Mouse (Mus musculus): ENCODE results near the gene Adssl1.

Gene Adssl1

GRCm38 (mm10) chr12:112619686-112620353 is at the start of gene Adssl1:
TSS of gene Adssl1 (plus strand) at chr12:112620045.
- DNase-seq = peak; percentile 66

DNA sequence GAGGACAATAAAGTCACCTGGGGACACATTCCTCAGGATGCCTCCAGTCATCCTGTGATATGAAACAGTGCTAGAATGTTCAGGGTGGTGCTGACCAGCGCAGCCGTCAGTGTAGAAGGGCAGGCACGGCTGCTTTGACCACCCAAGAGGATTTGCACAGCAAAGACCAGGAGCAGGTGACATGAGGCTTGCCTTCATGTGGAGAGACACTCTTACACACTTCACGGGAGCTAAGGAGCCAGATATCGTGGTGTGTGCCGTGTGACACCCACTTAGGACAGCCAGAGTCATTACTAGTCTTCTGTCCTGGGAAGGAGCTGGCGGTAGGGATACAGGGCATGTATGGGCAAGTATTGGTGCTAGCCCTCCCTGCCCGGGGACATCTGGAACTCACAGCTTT is 49.7 kb upstream of the Adssl1 start:
- DNase-seq = no peak

DNA sequence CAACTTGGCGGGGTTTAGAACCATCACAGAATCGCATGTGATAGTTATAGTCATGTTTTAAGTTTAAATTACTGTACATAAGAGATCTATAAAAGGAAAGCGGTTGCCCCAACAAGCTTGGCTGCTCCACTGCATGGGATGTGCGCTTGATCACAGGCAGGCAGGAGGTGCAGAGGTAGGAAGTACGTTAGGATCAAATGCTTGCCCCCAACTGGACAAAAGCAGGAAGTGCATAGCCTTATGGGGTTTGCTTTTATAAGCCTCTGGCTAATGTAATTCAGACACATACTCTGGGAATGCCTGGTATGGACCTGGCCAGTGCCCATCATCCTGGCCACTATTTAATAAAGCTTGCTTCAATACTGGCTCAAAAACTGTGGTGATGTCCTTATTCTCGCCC is 48.8 kb upstream of the Adssl1 start:
- no peak for DNase-seq

DNA sequence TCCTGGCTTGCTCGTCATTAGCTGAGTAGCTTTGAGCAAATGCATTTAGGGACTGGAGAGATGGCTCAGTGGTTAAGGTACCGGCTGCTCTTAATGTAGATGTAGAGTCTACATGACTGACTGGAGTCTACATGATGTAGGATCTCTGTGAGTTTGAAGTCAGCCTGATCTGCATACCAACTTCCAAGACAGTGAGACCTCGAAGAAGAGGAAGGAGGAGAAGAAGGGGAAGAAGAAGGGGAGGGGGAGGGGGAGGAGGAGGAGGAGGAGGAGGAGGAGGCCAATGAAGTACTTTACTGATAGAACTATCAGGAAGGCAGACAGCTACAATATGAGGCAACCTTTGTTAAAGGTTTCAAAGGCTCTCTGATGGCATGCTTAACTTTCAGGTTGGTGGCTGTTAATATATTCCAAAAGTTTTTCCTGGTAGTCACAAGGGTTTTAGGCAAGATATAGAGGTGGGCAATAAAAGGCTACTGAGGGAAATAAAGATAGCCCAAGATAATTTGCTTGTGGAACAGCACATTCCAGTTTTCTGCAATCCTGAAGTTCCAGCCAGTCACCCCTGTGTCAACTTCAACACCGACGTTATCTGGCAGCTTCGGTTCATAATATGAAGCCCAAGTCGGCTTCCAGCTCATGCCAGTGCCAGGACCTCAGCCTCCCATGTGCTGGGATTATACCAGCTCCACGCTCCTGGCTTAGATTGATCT is 44.4 kb upstream of the Adssl1 start:
- no peak for DNase-seq

DNA sequence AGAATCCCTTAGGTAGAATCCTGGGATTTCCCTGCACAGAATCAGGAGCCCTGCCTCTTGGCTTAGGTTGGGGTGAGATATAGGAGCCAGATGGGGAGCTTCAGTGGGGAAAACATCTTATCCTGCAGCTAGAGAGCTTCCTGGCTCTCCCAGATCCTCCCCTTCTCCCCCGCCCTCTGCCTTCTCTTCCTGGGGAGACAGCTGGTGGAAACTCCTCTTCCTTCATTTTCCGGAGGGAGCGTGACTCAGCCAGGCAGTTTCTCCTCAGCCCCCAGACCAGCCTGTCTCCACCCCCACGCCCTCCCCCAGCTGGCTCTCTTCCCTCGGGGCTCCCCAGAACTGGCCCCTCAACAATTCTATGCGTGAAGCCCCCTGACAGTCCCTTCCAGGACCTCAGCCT is 43.5 kb upstream of the Adssl1 start:
- DNase-seq = no peak

DNA sequence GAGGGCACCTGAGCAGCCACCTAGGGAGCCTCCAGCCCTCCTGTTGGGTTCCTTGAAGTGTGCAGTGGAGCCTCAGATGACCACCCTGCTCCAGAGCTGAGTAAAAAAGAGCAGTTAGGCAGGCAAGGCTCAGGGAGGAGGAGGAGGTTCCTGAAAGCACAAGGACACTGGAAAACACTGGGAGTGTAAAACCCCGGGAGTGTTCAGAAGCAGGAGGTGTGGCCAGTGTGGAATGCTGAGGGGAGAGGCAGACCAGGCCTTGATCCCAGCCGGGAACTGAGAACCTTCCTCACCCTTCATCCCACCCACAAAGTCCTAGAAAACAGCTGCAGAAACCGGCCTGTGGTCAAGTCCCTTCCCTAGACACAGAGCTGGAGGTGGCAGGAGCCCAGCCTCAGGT is 43.1 kb upstream of the Adssl1 start:
- no peak for DNase-seq

GRCm38 (mm10) chr12:112578296-112579090 is 41.4 kb upstream of the Adssl1 start:
- DNase-seq = no peak

- DNase-seq = no peak
Observed at GRCm38 (mm10) chr12:112579430-112579829, 40.4 kb upstream of the Adssl1 start.

DNA sequence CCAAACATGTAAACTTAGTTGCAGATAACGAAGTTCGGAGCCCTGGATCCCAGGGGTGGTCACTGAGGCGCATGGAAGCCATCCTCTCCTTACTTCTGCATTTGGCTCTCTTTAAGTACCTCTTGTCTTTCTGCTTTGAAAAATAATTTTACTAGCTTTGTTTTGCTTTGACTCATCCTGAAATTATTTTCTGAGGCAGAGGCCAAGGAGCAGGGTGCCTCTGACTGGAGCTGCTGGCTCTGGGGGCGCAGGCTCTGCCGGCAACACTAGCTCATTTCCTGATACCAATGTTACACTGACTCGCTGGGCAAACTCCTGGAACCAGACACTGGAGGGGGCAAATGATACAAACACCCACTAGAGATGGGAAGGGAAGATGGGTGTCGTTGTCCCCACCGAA is 39.9 kb upstream of the Adssl1 start:
- DNase-seq = no peak

GRCm38 (mm10) chr12:112581113-112581512 is 38.7 kb upstream of the Adssl1 start:
- DNase-seq = no peak

GRCm38 (mm10) chr12:112584954-112585353 is 34.9 kb upstream of the Adssl1 start:
- no peak for DNase-seq

- no peak for DNase-seq
Observed at GRCm38 (mm10) chr12:112585924-112586538, 33.8 kb upstream of the Adssl1 start.

DNA sequence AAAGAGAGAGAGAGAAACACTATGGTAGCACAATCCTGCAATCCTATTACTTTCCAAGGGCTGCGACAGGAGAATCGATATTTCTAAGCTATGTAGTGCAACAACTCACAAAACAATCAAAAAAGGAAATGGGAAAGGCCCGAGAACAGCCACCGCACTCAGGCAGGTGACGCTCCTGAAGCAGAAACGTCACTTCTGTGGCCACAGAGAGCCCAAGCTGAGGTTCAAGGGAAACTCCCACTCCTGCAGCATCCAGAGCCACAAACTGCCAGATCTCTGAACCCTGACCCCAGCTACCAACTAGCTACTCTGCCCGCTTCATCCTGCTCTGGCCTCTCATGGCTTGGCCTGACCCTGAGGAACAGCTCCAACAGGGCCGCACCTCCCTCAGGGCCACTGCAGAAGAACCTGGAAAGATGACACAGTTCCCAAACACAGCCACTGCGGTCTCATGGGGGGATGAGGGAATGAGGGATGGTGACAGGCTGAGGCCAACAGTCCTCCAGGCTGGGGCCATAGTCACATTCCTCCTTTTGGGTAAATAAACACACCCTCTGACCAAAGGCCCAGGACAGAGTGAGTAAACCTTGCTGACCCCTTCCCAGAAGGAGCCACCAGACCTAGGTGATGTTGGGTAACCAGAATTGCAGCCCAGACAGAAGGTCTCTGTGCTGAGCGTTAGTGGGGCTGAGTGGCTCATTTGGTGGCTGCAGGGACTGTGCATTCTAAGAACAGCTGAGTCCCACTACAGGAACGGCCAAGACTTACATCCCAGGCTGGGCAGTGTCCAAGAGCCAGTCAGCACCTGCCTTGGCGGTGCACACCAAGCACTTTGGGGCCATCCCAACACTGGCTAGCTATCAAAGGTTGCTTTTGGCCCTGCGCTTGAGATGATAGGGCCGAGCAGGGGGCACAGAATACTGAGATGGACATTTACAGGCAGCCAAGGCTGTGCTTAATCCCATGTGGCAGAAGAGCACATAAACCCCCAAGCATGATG is 32.4 kb upstream of the Adssl1 start:
- peak; percentile 68 for DNase-seq

- DNase-seq = peak; percentile 65
Observed at GRCm38 (mm10) chr12:112588426-112589256, 31.2 kb upstream of the Adssl1 start, which contains the start of gene Inf2. TSS of gene Inf2 (plus strand) at chr12:112588784.

DNA sequence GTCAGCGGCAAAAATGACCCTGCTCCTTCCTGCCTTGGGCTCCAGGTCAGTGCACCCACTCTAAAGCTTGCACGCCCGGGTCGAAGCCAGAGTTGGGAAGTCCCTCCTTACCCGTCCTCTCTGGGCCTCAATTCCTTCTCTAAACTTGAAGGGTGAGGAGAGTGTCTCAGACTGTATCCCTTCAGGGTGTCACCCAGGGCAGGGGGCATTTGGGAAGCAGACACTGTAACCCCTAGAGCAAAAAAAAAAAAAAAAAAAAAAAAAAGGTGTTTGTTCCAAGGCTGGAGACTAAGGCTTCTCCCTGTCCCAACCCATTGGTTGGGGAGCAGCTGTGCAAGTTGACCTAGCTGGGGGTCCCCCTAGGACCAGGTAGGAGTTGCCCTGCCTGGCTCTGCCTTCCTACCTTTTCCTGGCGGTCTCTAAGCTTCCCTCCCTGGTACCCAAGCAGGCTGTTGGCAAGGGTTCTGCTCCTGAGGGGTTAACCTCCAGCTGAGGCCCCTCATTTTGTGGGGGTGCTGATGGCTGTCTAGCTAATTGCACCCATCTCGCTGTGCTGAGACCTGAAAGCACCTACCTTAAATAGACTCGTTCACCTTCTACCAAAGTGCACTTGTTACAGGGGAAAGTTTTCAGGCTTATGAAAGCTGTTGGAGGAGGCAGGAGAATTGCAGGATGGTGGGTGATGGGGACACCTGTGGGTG is 30.2 kb upstream of the Adssl1 start:
- peak; percentile 53 for DNase-seq

- peak; percentile 96 for DNase-seq
Observed at GRCm38 (mm10) chr12:112590566-112591239, 29.1 kb upstream of the Adssl1 start.

DNA sequence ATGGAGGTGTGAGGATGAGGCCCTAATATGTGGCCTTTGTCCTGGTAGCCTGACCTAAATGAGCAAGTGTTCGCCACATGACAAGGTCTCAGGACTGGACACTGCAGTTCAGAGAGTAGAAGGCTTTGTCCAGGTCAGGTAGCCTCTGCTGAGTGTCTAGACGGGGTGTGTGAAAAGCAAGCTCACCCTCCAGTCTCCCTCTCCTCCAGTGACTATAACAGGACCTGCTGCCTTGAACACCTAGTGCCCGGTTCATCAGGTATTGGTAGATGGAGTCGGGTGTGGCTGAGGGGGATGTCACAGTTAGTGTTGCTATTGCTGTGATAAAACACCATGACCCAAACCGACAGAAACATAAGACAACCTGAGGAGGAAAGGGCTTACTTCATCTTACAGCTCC is 28.6 kb upstream of the Adssl1 start:
- no peak for DNase-seq

DNA sequence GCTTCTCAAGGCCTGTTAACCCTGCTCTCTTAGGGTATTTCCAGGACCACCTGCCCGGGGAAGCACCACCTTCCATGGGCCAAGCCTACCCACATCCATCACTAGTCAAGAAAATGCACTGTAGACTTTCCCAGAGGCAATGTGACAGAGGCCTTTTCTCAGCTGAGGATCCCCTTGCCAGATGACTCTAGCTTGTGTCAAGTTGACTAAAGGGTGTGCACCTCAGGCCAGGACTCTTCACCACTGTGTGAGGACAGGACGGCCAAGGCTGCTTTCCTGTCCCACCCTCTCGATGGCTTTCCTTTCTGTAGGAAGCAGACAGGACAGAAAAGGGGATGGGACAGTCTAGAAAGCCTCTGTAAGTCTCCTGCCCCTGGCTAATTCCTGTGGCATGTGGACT is 28.1 kb upstream of the Adssl1 start:
- DNase-seq = no peak

DNA sequence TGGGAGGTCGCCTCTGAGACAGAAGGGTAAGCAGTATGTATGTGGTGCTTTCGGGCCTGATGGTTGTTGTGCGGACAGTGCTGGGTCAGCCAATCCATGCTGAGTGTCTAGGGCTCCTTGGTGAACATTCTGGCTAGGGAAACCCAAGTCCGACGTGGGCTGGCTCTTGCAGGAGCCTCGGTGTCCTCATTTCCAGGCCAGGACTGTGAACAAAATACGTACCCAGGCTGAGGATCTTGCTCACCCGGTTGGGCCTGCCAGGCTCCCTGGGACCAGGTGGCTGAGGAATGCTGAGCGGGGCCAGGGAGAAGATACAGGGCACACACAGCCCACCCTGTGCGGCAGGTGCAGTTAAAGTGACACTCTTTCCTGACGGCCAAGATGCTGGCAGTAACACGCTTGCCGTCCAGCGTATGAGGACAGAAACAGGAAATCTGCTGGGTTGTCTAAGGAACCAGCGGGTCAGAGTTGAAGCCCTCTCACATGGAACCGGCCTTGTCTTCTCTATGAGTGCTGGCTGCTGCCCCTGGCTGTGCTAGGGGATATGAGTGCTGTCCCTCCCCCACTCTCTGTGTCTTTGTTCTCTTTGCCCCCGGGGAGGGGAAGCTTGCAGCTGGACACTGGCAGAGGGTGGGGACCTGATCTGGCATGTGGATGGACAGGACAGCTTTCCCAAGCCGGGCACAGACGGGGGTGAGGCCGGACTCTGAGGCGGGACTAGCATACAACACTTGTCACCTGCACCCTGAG is 26.7 kb upstream of the Adssl1 start:
- DNase-seq = peak; percentile 51

Data from cerebellum, adult 9-11 months (tissue).